Mouse (Mus musculus): ENCODE data around the gene Rims1. TPM values are rescaled to one million over a fixed set of nuclear protein-coding genes. Genes with fewer than 3 reads are reported as not detected.

Gene Rims1
- polyA plus RNA-seq, 1 experiment from 2014 or later = 2.0 TPM

- ATAC-seq (ENCODE audit: low read depth) = no peak
- Histone ChIP-seq H3K36me3 (ENCODE audit: control insufficient read depth, insufficient read depth, low read length) (no peaks in the 10 kb centered on the region), H3K4me3 (ENCODE audit: low read length) (no peak overlapping the region), H3K9me3 (ENCODE audit: control insufficient read depth, low read length) (no peaks in the 10 kb centered on the region), H3K9ac (ENCODE audit: low read length) (no peak overlapping the region), H3K27ac (ENCODE audit: low read length) (no peak overlapping the region), H3K4me2 (ENCODE audit: low read depth, low read length) (no peak overlapping the region), H3K4me1 (replicated peaks; ENCODE audit: control insufficient read depth, insufficient read depth, low read length) (no peaks in the 10 kb centered on the region), H3K27me3 (ENCODE audit: control insufficient read depth, insufficient read depth, low read depth, low read length) (no peaks in the 10 kb centered on the region)
- 70% methylated on average over 3 of the region's 3 CpGs for WGBS
Observed at GRCm38 (mm10) chr1:22386361-22386760, 419.4 kb downstream of the Rims1 start.

GRCm38 (mm10) chr1:22377652-22378051 lies 428.1 kb downstream of the Rims1 start:
- no peak for ATAC-seq (ENCODE audit: low read depth)
- H3K9me3 ChIP-seq (ENCODE audit: control insufficient read depth, low read length) = no peaks in the 10 kb centered on the region
- H3K27me3 ChIP-seq (ENCODE audit: control insufficient read depth, insufficient read depth, low read depth, low read length) = no peaks in the 10 kb centered on the region
- WGBS = 70% methylated on average over 5 of the region's 5 CpGs
- no peaks in the 10 kb centered on the region for H3K36me3 ChIP-seq (ENCODE audit: control insufficient read depth, insufficient read depth, low read length)
- H3K27ac ChIP-seq (ENCODE audit: low read length) = no peak overlapping the region
- no peak overlapping the region for H3K9ac ChIP-seq (ENCODE audit: low read length)
- H3K4me3 ChIP-seq (ENCODE audit: low read length) = no peak overlapping the region
- no peaks in the 10 kb centered on the region for H3K4me1 ChIP-seq (replicated peaks; ENCODE audit: control insufficient read depth, insufficient read depth, low read length)
- H3K4me2 ChIP-seq (ENCODE audit: low read depth, low read length) = no peak overlapping the region

- H3K9ac ChIP-seq (ENCODE audit: low read length) = no peak overlapping the region
- H3K4me3 ChIP-seq (ENCODE audit: low read length) = no peak overlapping the region
- no peaks in the 10 kb centered on the region for H3K36me3 ChIP-seq (ENCODE audit: control insufficient read depth, insufficient read depth, low read length)
- WGBS = 58% methylated on average over 6 of the region's 6 CpGs
- no peaks in the 10 kb centered on the region for H3K4me1 ChIP-seq (replicated peaks; ENCODE audit: control insufficient read depth, insufficient read depth, low read length)
- H3K27ac ChIP-seq (ENCODE audit: low read length) = no peak overlapping the region
- H3K27me3 ChIP-seq (ENCODE audit: control insufficient read depth, insufficient read depth, low read depth, low read length) = no peaks in the 10 kb centered on the region
- H3K4me2 ChIP-seq (ENCODE audit: low read depth, low read length) = no peak overlapping the region
- no peak for ATAC-seq (ENCODE audit: low read depth)
- no peaks in the 10 kb centered on the region for H3K9me3 ChIP-seq (ENCODE audit: control insufficient read depth, low read length)
Observed at GRCm38 (mm10) chr1:22377062-22377461, 428.7 kb downstream of the Rims1 start.

GRCm38 (mm10) chr1:22356209-22356608 lies 449.6 kb downstream of the Rims1 start:
- no peak overlapping the region for H3K27ac ChIP-seq (ENCODE audit: low read length)
- WGBS = 70% methylated on average over 2 of the region's 2 CpGs
- no peaks in the 10 kb centered on the region for H3K4me1 ChIP-seq (replicated peaks; ENCODE audit: control insufficient read depth, insufficient read depth, low read length)
- H3K4me2 ChIP-seq (ENCODE audit: low read depth, low read length) = no peak overlapping the region
- ATAC-seq (ENCODE audit: low read depth) = no peak
- H3K36me3 ChIP-seq (ENCODE audit: control insufficient read depth, insufficient read depth, low read length) = no peaks in the 10 kb centered on the region
- no peaks in the 10 kb centered on the region for H3K9me3 ChIP-seq (ENCODE audit: control insufficient read depth, low read length)
- H3K4me3 ChIP-seq (ENCODE audit: low read length) = no peak overlapping the region
- no peak overlapping the region for H3K9ac ChIP-seq (ENCODE audit: low read length)
- no peaks in the 10 kb centered on the region for H3K27me3 ChIP-seq (ENCODE audit: control insufficient read depth, insufficient read depth, low read depth, low read length)

GRCm38 (mm10) chr1:22353687-22354086 lies 452.1 kb downstream of the Rims1 start:
- no peak overlapping the region for H3K27ac ChIP-seq (ENCODE audit: low read length)
- WGBS = 75% methylated on average over 4 of the region's 4 CpGs

GRCm38 (mm10) chr1:22338914-22339313 lies 466.9 kb downstream of the Rims1 start:
- Histone ChIP-seq H3K27me3 (ENCODE audit: control insufficient read depth, insufficient read depth, low read depth, low read length) (no peaks in the 10 kb centered on the region), H3K36me3 (ENCODE audit: control insufficient read depth, insufficient read depth, low read length) (no peaks in the 10 kb centered on the region), H3K27ac (ENCODE audit: low read length) (no peak overlapping the region), H3K9me3 (ENCODE audit: control insufficient read depth, low read length) (no peaks in the 10 kb centered on the region), H3K9ac (ENCODE audit: low read length) (no peak overlapping the region), H3K4me3 (ENCODE audit: low read length) (no peak overlapping the region), H3K4me2 (ENCODE audit: low read depth, low read length) (no peak overlapping the region), H3K4me1 (replicated peaks; ENCODE audit: control insufficient read depth, insufficient read depth, low read length) (no peaks in the 10 kb centered on the region)
- 52% methylated on average over 9 of the region's 9 CpGs for WGBS
- no peak for ATAC-seq (ENCODE audit: low read depth)

More at GRCm38 (mm10) chr1:22353687-22354086, 452.1 kb downstream of the Rims1 start:
- no peak overlapping the region for H3K9ac ChIP-seq (ENCODE audit: low read length)
- no peak overlapping the region for H3K4me3 ChIP-seq (ENCODE audit: low read length)
- no peaks in the 10 kb centered on the region for H3K36me3 ChIP-seq (ENCODE audit: control insufficient read depth, insufficient read depth, low read length)
- no peak overlapping the region for H3K4me2 ChIP-seq (ENCODE audit: low read depth, low read length)
- H3K27me3 ChIP-seq (ENCODE audit: control insufficient read depth, insufficient read depth, low read depth, low read length) = no peaks in the 10 kb centered on the region
- no peak for ATAC-seq (ENCODE audit: low read depth)
- no peaks in the 10 kb centered on the region for H3K4me1 ChIP-seq (replicated peaks; ENCODE audit: control insufficient read depth, insufficient read depth, low read length)
- H3K9me3 ChIP-seq (ENCODE audit: control insufficient read depth, low read length) = no peaks in the 10 kb centered on the region

- no peak for ATAC-seq (ENCODE audit: low read depth)
- Histone ChIP-seq H3K27ac (ENCODE audit: low read length) (no peak overlapping the region), H3K9me3 (ENCODE audit: control insufficient read depth, low read length) (no peaks in the 10 kb centered on the region), H3K27me3 (ENCODE audit: control insufficient read depth, insufficient read depth, low read depth, low read length) (no peaks in the 10 kb centered on the region), H3K36me3 (ENCODE audit: control insufficient read depth, insufficient read depth, low read length) (no peaks in the 10 kb centered on the region), H3K4me1 (replicated peaks; ENCODE audit: control insufficient read depth, insufficient read depth, low read length) (no peaks in the 10 kb centered on the region), H3K4me2 (ENCODE audit: low read depth, low read length) (no peak overlapping the region), H3K4me3 (ENCODE audit: low read length) (no peak overlapping the region), H3K9ac (ENCODE audit: low read length) (no peak overlapping the region)
- 56% methylated on average over 6 of the region's 6 CpGs for whole genome bisulfite sequencing
Observed at GRCm38 (mm10) chr1:22320941-22321676, 484.7 kb downstream of the Rims1 start.

- Histone ChIP-seq H3K4me3 (ENCODE audit: low read length) (no peak overlapping the region), H3K27ac (ENCODE audit: low read length) (no peak overlapping the region), H3K27me3 (ENCODE audit: control insufficient read depth, insufficient read depth, low read depth, low read length) (no peaks in the 10 kb centered on the region), H3K9me3 (ENCODE audit: control insufficient read depth, low read length) (no peaks in the 10 kb centered on the region), H3K4me1 (replicated peaks; ENCODE audit: control insufficient read depth, insufficient read depth, low read length) (no peaks in the 10 kb centered on the region), H3K4me2 (ENCODE audit: low read depth, low read length) (no peak overlapping the region), H3K36me3 (ENCODE audit: control insufficient read depth, insufficient read depth, low read length) (no peaks in the 10 kb centered on the region), H3K9ac (ENCODE audit: low read length) (no peak overlapping the region)
- ATAC-seq (ENCODE audit: low read depth) = no peak
- 22% methylated on average over 2 of the region's 2 CpGs for WGBS
Observed at GRCm38 (mm10) chr1:22315537-22315936, 490.3 kb downstream of the Rims1 start.

- H3K9ac ChIP-seq (ENCODE audit: low read length) = no peak overlapping the region
- H3K4me3 ChIP-seq (ENCODE audit: low read length) = no peak overlapping the region
- H3K4me2 ChIP-seq (ENCODE audit: low read depth, low read length) = no peak overlapping the region
- H3K27ac ChIP-seq (ENCODE audit: low read length) = no peak overlapping the region
- ATAC-seq (ENCODE audit: low read depth) = no peak
- H3K36me3 ChIP-seq (ENCODE audit: control insufficient read depth, insufficient read depth, low read length) = no peaks in the 10 kb centered on the region
- H3K9me3 ChIP-seq (ENCODE audit: control insufficient read depth, low read length) = no peaks in the 10 kb centered on the region
- 81% methylated on average over 7 of the region's 7 CpGs for WGBS
- no peaks in the 10 kb centered on the region for H3K27me3 ChIP-seq (ENCODE audit: control insufficient read depth, insufficient read depth, low read depth, low read length)
- H3K4me1 ChIP-seq (replicated peaks; ENCODE audit: control insufficient read depth, insufficient read depth, low read length) = no peaks in the 10 kb centered on the region
Observed at GRCm38 (mm10) chr1:22311471-22311870, 494.3 kb downstream of the Rims1 start.
